Mouse (Mus musculus): ENCODE measurements around the gene Cdon.

Cdon gene

DNA sequence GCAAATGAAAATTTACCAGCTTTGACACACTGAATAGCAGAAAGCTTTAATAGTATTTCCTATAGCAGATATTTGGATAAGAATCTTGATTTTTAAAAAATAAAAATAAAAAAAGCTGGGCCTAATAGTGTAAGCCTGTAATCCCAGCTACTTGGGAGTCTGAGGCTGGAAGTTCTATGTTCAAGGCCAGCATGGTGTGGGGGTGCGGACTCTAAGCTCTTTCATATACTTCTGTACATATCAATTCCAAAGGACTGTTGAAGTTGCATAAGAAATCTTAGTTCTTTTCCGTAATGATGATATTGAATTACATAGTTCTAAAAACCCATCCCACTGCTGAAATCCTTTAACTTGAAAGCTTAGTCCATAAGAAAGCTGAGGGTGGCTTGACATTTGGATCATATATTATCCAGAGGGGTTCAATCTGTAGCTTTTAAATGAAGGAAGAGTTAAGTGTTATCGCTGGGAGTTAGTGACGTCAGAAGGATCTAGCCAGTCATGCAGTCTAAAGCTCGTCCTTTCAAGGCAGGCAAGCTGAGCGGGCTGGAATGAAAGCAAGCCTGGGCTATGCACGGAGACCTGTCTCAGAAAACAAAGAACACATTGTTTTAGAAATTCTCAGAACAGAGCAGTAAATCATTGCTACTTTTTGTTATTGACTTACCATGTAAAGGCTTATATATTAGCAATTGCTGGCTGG lies 72.3 kb downstream of the Cdon start:
- DNase-seq (ENCODE audit: low read depth, low spot score) = no peak

DNA sequence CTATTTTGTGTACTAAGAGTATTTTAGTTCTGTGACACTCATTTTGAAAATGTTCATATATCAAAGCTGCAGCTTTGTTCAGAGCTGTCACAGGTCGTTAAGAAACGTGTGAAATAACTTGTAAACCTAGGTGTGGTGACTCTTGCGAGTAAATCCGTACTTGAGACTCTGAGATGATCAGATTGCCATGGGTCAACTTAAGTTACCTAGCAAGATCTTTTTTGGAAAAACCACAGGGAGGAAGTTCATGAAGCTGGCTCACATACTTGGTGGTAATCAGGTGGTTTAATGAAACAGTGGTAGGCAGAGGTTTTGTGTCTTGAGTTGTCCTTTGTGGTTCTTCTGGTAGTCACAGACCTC lies 72.8 kb downstream of the Cdon start:
- no peak for DNase-seq (ENCODE audit: low read depth, low spot score)

DNA sequence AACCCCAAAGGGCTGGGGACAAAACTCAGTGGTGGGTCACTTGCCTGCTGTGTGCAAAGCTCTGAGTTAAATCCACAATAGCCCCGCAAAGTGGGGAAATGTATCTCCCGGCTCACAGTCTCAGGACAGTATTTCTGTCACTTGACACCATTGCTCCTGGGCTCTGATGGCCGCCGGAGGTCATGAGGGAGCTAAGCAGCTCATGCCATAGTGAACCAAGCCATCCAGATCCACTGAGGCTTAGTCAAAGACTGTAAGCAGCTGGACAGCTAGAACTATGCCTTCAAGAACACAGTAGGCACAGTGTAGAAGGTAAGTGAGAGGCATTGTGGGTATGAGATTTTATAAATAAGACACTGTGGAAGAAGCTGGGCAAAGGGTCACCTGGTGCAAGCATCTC lies 74.0 kb downstream of the Cdon start:
- no peak for DNase-seq (ENCODE audit: low read depth, low spot score)

DNA sequence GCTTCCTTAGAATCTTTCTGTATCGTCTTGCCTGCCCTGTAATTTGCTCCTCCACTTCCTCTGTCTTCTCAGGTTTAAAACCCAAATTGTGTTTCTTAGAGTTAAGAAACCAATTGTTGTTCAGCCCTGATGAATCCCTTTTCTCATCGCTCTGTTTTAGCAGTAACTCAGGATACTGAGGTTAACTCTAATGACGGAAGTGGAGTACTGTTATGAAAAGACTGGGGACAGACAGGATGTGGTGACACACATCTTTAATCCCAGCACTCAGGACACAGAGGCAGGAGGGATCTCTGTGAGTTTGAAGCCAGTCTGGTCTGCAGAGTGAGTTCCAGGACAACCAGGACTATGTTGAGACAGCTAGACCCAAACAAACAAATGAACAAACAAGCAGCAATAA lies 74.5 kb downstream of the Cdon start:
- DNase-seq (ENCODE audit: low read depth, low spot score) = no peak

DNA sequence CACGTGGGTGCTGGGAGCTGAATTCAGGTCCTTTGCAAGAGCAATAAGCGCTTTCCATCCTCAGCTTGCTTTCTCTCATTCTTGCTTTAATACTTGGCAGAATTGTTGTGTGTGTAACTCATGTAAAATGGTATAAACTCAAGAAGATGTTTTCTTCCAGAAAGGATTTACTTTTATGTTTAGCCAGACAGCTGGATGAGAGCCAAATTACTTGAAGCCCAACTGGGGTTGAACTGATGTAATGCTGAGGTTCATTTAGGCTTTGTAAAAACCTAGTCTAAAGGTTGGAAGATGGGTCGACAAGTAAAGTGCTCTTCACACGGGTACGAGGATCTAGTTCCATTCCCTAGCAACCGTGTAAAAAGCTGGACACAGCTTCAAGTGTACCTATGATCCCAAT lies 79.0 kb downstream of the Cdon start:
- DNase-seq (ENCODE audit: low read depth, low spot score) = no peak

DNA sequence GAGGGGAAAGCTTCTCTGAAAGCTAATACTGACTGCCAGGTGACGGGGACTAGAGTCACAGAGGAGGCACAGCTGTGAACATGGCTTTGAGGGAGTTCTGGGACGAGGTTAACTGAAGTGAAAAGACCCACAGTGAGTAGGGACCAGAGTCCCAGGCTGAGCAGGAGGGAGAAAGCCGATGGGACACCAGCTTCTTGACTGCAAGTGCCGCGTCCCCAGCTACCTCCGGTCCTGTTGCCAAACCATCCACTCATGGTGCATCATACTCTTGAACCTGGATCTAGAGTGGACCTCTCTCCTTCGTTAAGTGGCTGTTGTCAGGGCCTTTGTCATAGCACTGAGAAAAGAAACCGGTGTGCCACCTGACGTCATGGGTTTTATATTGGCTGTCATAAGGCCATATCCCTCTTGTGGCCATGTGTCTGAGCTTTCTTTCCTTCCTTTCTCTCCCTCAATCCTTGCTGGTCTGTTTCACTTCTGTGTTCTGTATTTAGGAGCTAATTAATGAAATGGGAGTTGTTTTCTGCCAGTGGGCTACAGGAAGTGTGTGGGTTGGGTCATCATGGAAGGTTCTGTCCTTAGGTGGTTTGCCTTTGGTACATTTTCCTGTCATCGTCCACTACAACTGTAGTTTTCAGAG lies 81.6 kb downstream of the Cdon start:
- DNase-seq (ENCODE audit: low read depth, low spot score) = no peak

DNA sequence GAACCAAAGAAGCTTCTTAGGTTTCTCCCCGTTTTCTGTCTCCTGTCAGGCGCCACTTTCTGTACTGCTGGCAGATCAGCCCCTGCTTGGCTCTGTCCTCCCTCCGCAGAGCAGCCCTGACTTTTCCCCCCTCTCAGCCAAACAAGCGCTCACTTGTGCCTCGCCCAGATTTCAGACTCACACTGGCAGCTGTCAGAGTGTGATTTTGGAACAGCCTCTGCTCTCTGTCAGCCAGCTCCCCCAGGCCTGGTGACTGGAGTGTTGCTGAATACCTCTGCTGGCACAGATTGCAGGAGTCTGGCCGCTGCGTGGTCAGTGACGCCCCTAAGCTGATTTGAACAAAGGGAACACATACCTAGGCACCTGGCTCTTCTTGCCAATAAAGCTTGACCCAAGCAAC lies 87.3 kb downstream of the Cdon start:
- DNase-seq (ENCODE audit: low read depth, low spot score) = no peak

DNA sequence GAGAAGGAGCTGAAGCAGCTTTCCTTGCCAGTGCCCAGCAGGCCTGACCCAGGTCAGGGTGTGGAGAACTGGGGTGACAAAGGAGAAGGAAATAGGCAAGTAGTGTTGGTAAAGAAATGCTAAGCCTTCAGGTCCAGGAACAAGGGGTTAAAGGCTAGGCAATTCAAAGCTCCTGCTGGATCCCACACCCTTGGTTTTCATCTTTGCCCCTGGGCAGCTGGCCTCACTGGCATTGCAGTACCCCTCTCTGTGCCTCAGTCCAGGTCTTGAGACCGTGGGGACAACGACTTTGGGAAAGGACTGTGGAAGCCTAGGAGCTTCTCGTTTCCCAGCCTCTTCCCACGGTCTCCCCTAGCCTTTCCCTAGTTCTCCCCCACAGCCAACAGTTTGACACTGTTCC lies 93.0 kb downstream of the Cdon start:
- no peak for DNase-seq (ENCODE audit: low read depth, low spot score)

DNA sequence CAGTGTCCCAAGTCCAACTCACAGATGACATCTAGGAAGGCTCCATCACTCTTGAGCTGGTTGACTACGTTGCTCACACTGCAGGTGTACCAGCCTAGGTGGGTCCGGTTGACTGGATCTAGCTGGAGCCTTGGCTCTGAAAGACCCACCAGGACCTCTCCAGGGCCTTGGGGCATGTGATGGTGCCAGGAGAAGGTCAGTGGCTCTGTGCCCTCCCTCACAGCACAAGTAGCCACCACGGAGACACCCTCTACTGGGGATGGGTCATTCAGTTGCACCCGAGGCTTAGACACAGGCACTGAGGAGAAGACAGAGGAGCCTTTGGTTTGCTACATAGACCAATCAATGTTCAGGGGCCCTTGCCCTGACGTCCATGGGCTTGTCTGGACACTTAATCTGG lies 95.3 kb downstream of the Cdon start:
- DNase-seq (ENCODE audit: low read depth, low spot score) = no peak

DNA sequence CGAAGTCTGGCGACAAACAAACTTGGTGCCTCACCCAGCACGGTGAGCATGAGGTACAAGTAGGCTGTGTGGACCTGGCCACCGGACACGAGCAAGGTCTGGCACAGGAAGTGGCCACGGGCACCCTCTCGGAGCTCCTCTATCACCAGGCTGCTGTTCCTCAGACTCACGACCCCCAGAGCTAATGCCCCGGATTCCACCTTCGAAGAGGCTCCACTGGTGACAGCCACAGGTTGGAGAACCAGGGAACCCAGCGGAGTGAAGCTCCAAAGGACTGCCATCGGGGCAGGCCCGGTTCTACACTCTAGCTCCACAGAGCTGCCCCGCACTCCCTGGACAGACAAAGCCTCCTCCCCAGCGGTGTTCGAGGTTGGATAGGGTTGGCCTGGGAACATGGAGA lies 95.8 kb downstream of the Cdon start:
- no peak for DNase-seq (ENCODE audit: low read depth, low spot score)

DNA sequence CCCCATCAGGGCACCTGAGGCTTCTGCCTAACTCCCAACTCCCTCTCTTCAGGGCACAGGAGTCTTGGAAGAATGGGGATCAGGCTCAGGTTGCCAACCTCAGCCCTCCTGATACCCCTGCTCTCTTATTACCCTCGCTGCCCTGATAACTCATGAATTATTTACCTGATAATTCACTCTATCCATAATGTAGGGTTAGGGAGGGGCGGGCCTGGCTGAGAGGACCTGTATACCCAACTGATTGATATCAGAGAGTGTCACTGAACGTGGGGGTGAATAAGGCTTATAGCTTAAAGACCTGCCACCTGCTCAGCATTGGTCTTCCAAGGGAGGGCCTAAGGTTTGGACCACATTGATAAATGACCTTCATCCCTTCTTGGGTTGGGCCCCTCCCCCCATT lies 97.2 kb downstream of the Cdon start, which contains the start of gene Gm1113:
Gm1113 (minus strand) TSS at position 101 of the 400 bp plus-strand sequence.
- DNase-seq (ENCODE audit: low read depth, low spot score) = no peak

DNA sequence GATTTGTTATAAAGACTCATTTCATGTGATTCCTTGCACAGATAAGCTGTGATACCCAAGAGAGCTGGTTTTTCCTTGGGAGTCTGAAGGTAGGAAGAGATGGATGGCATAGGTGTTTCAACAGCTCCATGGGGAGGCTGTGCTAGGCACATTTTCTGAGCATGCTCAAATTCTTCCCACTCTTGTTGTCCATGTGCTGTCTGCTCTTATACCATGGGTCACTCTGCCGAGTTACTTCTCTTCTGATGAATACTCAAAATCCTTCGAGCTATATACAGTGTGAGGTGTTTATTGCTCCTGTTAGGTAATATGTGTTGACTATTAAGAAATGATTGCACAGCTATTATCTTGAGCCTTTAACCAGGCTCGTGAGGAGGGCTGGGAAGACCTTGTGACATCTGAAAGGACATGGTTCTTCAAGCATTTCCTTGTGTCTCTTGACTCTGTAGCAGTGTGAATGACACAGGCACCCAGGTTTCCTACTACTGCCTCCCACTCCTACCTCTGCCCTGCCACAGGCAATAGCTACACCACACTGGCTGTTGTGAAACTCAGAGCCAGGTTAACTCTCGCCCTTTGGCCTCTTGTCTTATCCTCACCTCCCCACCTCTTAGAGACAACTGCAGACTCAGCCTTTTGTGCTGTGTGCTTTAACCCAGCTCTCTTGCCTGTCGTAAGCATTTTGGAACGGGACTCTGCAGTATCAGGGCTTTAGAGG lies 99.9 kb downstream of the Cdon start:
- no peak for DNase-seq (ENCODE audit: low read depth, low spot score)

DNA sequence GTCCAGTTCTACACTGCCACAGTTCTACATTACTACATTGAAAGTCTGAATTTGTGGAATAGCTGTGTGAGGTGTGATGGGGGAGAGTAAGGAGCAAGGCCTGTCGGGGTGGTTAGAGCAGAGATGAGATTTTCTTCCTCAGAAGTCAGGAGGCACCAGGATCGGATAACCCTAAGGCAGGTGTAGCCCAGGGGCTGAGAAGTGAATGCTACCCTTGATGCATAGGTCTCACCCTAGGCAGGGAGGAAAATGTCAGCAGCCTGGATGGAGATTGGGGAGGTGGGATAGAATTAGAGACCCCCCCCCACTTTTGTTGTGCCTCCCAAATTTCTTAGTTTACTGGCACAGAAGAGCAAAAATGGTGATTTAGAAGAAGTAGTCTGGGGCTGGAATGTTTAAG lies 101.3 kb downstream of the Cdon start:
- DNase-seq (ENCODE audit: low read depth, low spot score) = no peak

DNA sequence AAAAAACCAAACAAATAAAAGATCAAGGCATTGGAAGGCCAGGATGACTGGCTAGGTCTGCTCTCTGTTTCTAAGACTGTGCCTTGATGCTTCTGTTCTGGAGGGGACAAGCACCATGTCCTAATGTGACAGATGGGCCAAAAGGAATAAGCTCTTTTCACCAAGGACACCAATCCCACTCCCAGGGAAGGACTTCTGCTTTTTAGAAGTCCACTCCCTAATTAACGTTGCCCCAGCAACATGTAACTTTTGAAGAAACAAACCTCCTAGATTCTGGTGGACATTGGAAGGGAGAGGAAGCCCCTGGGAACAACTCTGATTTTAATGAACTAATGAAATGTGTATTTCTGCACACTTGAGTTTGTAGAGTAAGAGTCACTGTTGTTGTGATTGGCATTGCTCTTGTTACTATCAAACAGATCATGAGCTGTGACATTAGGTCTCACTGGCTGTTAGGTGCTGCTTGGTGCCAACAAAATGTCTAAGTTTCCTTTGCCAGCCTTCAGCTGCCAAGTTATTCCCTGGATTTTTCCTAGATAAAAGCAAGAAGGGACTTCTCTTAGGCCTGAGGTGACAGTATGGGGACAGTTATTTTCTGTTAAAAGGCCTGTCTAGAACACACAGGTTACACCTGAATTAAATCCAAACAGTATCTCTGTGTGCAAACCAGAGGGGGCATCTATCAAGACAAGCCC lies 102.0 kb downstream of the Cdon start:
- no peak for DNase-seq (ENCODE audit: low read depth, low spot score)

DNA sequence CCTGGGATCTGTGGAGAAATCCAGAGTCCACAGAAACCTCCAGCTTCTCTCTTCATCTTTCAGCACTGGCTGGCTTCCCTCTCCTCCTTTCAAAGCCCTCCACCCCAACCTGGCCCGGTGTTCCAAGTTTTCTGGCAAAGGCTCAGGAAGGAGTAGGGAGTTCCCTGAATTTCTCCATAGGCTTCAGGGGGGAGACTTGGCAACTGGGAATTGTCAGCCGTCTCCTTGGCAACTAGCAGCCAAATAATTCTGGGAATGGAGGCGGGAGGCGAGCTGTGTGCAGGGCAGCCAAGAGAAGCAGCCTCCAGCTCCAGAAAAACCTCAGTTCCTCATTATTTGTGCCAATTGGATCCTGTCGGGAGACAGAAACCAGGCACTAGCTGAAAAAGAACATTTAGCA lies 102.6 kb downstream of the Cdon start:
- DNase-seq (ENCODE audit: low read depth, low spot score) = peak; percentile 58

DNA sequence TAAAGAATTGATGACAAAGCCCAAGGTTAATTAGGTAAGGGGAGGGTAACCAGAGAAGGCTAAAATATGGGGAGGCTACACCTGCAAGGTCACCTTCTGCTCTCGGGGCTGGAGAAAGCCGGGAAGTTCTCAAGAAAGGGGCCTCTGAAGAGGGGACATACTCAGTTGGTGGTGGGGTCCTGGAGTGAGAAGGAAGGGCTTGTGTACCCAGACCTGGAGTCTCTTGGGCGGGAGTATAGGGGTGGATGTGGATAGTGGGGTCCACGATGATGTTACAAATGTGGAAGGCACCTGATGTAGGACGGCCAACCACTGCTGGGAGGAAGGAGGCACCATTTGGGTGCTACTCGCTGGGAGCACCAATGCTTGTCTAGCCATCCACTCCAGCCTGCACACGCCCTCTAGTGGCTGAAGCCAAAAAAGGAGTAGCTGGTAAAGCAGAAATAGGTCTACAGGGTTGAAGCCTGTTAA lies 103.0 kb downstream of the Cdon start:
- peak; percentile 79 for DNase-seq (ENCODE audit: low read depth, low spot score)

DNA sequence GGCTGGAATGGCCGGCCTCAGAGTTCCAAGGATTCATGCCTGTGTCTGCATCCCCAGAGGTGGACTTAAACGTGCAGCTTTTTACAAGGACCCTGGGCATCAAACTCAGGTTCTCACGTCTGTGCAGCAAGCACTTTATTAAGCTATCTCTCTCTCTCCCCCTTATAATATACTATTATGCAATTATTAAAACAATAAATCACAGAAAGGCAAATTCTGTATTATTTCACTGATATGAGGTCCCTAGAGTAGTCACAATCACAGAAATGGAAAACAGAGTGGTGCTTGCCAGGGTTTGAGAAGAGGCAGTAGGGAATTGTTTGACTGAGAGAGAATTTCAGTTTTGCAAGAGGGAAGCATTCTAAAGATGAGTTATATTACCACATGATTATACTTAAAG lies 108.2 kb downstream of the Cdon start:
- no peak for DNase-seq (ENCODE audit: low read depth, low spot score)

DNA sequence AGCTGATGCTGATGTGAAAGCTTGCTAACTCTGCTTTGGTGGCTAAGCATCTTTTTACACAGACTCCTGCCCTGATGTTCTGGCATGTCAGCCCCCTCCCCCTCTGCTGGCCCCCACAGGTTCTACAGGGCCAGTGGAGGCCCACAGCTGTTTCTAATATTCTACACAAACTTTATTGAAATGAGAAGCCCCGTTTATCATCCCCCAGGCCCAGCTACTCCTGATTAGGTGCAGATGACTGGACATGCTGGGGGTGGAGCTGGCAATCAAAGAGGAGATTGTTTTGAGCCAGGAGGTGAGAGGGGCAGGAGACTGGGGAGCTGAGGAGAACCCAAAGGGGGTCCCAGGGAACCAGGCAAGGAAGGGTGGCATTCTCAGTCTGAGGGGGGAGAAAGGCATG lies 108.9 kb downstream of the Cdon start:
- DNase-seq (ENCODE audit: low read depth, low spot score) = peak; percentile 51

DNA sequence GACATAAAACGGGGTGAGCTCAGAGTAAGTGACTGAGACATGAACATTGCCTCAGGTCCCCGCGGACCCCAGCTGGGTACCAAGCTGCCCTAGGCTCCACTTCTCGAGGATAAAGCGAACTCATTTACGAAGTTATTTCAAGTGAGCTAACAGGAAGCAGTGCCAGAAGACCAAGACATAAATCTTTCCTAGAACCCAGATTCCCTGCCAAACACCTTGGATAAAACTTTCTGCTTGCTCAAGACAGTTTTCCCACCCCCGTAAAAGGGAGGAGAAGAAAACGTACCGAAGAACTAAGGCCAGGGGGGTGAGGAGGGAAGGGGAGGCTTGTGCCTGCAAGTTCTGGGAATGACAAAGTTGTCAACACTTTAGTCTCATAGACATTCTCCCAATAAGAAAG lies 112.3 kb downstream of the Cdon start:
- DNase-seq (ENCODE audit: low read depth, low spot score) = no peak

DNA sequence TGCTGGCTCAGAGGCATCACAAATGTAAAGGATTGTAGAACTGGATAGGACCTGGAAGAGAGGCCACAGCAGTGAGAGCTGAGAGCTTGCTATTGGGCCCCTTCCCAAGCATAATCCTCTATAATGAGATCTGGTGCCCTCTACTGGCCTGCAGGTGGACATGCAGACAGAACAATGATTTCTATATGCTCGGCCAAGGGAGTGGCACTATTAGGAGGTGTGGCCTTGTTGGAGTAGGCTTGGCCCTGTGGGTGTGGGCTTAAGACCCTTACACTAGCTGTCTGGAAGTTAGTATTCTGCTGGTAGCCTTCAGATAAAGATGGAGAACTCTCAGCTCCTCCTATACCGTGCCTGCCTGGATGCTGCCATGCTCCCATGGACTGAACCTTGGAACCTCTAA lies 114.2 kb downstream of the Cdon start:
- DNase-seq (ENCODE audit: low read depth, low spot score) = peak; percentile 83

DNA sequence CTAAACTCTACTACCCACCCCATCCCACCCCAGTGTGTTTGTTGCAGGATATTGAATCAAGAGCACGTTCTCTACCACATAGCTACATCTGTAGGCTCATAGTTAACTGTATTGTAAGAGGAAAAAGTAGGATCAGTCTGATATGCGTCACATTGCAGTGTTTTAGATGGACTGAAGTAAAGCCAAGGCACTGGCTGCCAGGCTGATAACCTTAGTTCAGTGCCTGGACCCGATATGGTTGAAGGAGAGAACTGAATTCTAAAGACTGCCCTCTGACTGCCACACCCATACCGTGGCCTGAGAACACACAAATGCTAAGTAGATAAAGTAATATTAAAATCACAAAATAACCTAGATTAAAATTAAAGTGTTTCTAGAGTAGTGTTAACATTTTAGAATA lies 114.9 kb downstream of the Cdon start:
- DNase-seq (ENCODE audit: low read depth, low spot score) = no peak

DNA sequence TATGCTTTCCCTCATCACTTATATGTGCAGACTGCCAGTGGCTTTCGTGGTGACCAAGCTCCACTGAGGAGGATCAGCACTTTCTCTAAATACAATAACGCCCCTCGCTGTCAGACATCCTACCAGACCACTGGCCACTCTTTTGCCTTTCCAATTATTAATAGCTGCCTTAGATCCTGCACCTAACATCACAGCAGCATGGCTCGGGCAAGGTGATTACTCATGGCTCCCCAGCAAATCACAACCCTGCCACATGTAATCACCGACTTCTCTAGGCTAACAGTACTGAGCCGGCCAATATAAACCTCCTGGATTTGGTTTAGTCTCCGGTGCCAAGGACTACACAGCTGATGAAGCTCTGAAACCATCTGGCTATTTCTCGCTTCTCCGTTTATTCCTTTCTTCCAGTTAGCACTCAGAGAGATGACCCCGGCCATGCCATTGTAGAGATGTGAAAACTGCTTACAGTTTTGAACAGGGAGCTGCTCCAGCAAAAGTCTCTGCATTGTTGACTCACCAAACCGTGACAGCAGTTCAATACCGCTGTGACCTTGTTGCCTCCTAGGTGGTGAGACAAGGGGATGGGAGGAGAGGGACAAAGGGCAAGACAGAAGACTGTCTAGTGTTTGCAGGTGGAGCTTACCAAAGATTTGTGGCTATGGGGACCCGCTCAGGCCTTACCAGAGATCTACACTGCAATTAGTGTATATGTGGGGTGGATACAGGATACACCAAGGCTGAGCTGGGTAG lies 118.2 kb downstream of the Cdon start:
- no peak for DNase-seq (ENCODE audit: low read depth, low spot score)

All from 3T3-L1 (cell line).